Mouse (Mus musculus) gastrocnemius, adult 8-10 months (tissue): ENCODE measurements around the gene Aldh1a7. TPM values are rescaled to one million over a fixed set of nuclear protein-coding genes. Genes with fewer than 3 reads are reported as not detected.
"Not testable (repeated sequence)": the region's sequence is repeated elsewhere in the genome, so short reads cannot be mapped to it uniquely, and the experiment has no call there.

Source experiments
- DNase-seq, 2 experiments: peaks; one replicate each; pipeline ENCODE4 v3.0.0; 2022; ENCODE audit warnings: low spot score in 2 of 2
- total RNA-seq, 4 experiments: library from RNA; stranded (reverse); gene quantifications; 2 replicates each; pipeline ENCODE4 v1.2.4; 2022

Gene Aldh1a7
- under 1 TPM; 0.22 to 0.54 (median 0.40) TPM for total RNA-seq

DNA sequence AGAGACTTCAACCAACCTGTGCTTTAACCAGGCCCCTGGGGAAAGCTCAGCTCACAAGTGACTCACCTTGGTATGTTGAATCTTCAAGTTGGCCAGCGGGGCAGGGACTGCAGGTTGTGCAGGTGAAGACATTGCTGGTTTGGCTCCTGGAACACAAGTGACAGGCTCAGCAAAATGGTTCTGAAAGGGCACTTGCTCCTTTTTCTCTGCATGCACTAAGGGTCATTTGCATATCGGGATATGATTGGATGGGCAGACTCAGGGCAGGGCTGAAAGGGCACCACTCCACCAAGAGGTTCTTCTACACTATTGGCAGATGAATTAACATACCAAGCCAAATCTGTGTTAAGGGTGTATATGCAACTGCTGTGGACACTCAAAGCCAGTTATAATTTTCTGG, at the start of gene Aldh1a7:
Gene Aldh1a7 (minus strand): TSS at position 182 of the 400 bp plus-strand sequence.
- no peak for DNase-seq

DNA sequence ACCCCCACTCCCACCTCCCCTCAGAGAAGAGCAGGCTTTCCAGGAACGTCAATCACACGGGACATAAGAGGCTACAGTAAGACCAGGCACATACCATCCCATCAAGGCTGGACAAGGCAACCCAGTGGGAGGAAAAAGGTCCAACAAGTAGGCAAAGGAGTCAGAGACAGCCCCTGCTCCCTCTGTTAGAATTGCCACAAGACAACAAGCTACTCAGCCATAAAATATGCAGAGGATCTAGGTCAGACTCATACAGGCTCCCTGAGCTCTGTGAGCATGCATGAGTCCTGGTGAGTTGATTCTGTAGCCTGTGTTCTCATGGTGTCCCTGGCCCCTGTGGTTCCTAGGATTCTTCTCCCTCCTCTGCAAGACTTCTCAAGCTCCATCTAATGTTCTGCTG, 48.3 kb upstream of the Aldh1a7 start:
- DNase-seq, result no peak

DNA sequence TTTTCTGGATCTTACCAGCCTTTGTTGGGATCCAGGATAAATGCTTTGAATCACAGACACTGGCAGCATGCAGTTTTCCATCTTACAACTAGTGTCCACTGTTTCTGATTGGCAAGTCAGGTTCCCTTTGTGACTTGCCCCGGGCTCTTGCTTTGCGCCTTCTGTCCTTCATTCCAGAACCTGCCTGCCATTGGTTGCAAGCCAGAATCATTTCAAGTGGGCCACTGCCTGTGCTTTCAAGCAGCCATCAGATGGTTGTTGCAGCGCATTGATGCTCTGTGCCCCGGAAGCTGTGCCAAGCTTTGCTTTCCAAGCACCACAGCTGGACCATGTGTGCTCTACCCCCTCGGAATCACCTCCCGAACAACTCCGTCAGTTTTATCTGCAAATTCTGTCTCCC, 46.6 kb upstream of the Aldh1a7 start:
- no peak for DNase-seq

DNA sequence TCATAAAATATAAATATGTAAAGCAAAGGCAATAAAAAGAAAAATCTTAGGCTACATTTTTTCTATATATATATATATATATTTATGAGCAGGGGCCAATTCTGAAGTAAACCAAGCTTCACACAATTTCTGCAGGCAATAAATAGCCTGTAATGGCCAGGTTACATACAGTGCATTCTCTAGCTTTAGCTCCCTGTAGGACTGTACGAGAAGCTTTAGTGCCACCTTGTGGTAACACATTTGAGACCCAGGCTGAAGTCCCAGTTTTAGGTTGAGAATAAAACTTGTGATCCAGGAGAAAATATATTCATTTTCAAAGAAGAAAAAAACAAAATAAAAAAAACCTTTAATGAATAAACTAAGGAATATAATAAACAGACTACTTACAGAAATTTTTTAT, 36.9 kb upstream of the Aldh1a7 start:
- no peak for DNase-seq

DNA sequence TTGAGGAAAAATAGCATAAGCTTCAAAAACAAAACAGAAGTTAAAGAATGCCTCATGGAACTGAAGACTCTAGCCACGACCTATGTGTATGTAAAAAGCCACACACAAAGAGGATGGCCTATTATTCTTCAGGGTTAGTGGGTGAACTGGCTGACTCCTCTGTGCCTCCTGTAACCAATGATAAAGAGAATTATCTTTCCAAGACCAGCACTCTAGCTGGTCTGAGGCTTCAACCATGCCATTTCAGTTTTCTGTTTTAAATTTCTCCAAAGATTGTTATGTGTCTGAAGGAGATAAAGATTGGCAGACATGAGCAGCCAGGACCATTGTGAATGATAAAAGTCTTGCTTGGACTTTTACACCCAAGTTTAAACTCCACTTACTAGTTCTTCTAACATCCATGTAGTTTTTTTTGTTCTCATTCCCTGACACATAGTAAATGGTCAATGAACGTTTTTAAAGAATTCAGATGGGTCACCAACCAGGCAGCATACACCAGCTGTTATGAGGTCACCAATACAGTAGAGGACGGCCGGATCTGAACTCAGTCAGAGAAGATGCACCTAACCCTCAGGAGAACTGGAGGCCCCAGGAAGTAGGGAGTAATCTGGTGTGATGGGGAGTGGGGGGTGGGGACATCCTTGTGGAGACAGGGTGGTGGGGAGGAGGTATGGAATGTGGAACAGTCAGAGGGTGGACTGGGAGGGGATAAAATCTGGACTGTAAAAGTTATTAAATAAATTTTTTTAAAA, 34.5 kb upstream of the Aldh1a7 start:
- no peak for DNase-seq

DNA sequence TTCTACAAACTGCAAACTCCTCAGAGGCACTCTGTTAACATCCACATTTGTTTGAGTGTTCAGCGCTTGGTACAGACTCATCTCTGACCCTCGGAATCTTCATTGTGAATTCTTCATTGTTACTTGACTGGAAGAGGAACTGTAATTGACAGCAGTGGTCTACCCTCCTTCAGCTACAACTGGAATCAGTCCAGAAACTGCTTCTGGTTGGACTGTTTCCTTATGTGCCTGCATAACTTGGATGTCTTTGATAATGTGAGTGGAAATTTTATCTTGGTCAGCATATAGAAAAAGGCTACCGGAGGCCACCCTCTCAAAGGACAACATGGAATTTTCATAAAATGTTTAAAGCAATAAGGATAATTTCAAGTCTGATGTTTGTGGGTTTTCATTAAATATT, 33.8 kb upstream of the Aldh1a7 start:
- no peak for DNase-seq

DNA sequence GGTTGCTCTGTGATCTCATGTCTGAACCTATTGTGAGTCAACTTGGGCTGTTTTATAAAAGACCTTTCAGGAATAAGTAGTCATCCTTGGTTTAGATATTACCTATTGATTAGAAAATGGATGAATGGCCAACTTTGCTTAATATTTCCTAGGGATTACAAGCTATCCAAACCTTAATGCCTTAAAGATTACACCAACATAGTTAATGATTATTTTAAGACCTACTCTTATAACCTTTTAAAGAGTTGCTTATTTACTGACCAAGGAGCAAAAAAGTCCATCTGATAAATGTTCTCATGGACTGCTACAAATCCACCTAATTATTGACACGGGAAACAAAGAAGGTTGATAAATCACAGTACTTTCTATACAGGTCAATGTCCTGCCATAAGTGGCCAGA, 17.3 kb upstream of the Aldh1a7 start:
- no peak for DNase-seq

DNA sequence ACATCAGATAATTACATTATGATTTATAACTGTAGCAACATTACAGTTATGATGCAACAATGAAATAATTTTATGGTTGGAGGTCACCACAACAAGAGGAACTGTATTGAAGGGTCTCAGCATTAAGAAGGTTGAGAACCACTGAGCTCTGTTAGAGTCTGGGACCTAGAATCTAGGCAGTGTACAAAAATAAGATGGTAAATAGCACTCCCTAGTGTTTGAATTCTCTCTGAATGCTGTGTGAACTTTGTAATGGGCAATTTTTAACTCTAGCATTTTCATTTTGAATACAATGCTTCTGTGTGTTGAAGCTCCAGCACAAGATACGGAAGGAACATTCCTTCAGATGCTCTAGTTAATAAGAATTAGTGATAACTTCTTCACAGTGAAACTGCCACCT, 916 bp upstream of the Aldh1a7 start:
- no peak for DNase-seq

DNA sequence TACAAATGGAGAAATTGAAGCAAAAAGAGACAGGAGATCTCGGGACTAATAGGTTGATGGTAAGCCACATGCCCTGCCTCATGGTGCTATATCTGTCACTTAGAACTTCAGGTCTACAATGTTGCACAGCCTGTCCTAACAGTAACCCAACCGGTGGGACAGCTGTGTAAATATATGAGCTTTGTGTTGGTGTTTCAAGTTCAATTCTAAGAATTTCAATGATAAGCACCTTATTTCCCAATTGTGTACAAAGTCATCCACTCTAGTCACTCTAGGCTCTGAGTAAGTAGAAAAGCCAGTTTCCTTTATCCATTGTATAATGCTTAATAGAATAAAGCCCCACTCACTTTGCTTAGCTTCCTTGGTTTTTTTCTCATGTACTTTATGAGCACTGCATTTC, 4.4 kb downstream of the Aldh1a7 start:
- DNase-seq, result no peak

DNA sequence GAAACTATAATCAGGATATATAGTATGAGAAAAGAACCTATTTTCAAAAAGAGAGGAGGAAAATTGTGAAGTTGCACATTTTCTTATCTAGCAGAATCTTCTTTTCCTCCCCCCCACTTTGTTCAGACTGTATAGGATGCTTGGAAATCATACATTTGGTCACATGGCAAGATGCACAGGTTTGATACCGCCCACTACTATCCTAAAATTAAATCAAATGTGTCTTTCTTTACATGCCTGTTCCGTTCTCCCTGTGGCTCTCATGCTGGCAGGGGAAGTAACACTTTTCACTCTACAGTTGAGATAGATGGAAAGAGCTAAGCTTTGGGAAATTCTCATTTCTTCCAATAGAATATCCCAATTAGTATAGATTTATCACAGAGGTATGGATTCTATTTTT, 7.1 kb downstream of the Aldh1a7 start:
- DNase-seq, result no peak

DNA sequence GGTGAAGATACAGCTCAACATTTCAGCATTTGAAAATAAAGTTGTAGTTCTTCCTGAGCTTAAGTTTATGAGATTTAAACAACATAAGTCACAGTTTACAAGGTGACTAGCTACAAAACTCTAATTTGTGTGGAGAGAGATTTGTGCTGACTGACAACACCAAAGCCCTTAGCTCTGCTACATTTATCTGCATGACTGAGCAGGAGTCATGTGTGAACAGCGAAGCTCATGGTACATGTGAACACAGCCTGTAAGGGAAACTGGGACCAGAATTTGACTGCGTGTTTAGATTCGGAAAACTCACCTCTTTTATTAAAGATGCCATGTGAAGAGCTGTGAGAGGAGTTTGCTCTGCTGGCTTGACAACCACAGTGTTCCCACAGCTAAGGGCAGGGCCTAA, 11.7 kb downstream of the Aldh1a7 start:
- DNase-seq, result no peak

DNA sequence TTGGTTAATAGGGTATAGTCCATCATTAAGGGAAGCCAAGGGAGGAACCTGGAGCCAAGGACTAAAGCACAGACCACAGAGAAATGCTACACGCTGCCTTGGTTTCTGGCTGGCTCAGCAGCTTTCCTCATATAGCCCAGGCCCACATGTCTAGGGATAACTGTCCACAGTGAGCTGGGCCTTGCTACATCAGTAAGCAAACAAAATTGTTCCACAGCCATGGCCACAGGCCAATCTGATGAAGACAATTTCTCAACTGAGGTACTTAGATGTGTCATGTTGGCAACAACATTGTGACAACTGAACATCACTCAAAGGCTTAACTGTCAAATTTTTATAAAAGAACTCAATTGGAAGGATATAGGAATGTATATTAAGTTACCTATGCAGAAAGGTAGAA, 12.3 kb downstream of the Aldh1a7 start:
- DNase-seq, result no peak

DNA sequence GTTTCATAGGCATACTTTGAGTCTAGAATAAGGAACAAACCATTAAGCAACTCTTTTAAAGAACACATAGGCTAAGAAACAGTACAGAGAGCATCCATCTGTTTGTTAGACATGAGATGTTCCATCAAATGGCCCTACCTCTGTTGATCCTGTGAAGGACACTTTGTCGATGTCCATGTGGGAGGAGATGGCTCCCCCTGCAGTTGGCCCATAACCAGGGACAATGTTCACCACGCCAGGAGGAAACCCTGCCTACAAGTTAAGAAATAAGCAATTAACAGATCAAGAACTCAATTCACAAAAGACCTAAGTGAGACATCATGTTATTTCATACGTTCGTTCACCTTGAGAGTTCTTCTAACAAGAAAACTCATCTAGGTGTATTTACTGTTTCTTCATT, 12.8 kb downstream of the Aldh1a7 start:
- no peak for DNase-seq

DNA sequence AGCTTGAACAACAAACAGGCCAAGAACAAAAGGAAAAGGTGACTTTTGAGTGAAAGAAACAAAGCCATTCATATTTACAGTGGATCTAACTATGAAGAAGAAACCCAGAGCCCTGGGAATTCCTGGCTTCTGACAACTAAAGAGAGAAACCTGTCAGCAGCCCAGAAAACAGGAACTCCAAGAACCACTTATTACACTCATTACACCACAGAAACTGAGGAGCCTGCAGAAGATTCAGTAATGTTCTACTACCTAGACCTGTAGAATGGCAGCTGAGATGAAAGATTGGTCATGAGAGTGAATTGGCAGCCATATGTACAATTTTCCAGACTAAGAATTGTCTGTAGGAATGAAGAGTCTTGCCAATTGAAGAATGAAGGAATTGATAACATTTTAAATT, 20.2 kb downstream of the Aldh1a7 start:
- DNase-seq, result no peak

DNA sequence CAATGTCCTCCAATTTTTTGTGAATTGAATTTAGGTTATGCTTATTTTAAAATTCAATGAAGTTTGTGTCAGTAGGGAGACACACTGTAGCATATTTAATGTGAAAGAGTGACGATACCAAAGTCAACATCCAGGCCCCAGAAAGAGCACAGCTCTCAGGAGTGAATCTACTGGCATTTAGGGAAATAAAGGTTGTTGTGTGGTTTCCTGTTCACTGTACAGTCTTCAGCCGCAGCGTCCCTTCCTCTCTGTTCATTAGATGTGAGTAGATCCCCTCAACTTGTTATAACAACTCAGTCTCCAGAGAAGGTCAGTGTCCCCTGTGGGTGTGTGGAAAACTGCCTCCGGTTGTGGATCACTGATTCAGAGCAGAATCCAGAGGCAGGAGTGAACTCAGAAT, 20.6 kb downstream of the Aldh1a7 start:
- DNase-seq, result no peak

DNA sequence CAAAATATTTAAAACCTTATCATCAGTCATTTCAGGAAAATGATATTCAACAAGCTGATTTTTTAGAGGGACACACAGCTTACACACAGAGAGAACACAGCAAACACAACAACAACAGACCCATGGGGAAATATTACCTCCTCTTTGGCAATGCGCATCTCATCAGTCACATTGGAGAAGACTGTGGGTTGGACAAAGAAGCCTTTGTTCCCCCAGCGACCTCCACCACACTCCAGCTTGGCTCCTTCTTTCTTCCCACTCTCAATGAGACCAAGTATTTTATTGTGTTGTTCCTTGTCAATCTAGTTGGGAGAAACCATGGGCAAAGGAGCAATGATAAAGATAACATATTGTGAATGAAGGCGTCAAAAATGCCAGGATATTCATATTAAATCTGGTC, 25.3 kb downstream of the Aldh1a7 start:
- no peak for DNase-seq

DNA sequence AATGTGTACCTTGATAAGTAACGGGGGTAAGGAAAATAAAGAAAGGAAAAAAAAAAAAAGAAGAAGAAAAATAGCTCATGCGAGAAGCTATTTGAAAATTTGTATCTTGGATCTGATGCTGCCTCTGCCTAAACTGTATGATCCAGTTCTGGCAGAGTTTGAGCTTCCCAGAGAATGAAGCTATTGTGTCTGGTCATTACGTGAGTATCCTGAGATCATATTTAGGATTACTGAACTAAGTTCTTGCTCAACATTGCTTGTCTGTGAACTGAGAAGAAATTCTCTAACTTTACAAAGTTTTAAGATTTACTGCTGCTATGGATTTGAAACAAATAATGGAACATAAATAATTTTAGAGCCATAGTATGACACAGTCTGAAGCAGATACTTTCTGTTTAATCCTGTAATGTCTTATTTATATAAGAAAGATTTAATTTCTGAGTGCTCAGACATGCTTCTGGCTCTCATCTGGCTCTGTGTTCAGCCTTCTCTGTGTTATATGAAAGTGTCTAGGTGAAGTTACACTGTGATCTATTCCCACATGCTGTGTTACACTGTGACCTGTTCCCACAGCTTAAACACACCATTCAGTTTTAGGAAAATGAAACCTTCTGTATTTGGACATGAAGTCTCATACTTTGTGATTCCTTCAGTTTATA, 49.5 kb downstream of the Aldh1a7 start:
- DNase-seq, result no peak

DNA sequence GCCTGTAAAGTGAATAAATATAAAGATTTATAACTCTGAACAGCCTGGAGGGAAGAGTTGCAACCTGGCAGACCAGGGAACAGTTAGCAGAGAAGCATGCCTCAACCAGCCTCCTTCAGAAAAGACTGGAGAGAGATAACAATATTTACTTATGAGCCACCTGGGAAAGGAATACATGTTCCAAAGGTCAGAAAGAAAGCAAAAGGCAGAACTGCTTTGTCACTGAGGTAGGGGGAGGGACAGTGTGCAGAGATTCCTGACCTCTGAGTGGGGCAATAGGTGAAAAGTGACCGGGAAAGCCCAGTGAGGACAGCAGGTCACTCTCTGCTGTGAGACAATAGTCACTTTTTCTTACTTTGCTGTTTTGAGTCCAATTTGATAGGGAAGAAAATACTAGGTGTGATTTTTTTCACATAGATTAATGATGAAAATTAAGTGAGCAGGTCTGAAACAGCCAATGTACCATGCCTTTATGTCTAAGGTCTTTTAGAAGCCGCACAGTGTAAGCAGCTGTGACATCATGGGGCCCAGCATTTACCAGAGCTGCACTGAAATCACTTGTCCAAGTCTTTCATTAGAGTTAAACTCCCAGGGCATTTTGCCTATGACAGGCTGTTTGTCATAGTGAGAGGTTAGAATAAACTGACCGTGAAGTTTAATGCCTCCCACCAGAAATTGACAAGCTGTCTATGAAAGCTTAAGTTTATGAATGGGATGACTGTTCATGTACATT, 73.1 kb downstream of the Aldh1a7 start:
- DNase-seq, result no peak

DNA sequence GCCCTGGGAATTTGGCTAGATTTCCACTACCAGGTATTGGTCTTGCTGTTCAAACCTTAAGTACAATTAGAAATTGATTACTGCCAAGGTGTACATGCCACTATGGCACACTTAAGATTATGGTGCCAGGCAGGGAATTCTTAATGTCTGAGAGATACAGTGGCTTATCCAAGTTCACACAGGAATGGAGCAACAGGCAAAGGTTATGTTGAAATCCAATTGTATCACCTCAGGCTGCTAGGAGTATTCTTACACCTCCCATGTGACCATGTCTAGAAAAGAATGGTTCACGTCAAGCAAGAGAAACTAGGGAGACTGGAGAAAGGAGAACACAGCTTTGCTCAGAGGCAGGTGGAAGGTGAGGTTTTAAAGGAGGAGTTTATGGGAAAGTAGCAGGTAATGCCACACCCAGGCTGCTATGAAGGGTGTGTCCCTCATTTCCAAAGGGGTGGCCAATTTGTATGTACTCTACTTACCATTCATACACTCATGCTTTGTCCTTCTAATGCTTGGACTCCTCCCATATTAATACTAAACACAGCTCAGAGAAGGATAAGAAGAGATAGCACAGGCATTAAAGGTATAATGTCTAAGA, 74.2 kb downstream of the Aldh1a7 start:
- DNase-seq, result no peak

DNA sequence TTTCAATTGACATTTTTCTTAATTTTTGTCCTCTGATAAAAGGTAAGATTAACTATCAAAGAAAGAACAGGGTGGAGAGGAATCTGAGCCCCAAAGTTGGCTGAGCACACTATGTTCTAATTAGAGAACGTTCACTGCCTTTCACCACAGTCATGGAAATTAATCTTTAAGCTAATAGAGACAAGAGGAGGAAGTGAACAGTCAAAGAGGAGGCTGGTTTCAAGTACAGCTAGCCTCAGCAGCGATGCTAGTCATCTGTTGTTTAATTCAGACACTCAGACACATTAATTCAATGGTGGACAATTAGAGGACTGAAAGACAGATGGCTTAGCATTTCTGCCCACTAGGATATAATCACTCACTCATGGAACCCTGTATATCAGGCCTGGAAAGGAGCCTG, 77.4 kb downstream of the Aldh1a7 start:
- no peak for DNase-seq

DNA sequence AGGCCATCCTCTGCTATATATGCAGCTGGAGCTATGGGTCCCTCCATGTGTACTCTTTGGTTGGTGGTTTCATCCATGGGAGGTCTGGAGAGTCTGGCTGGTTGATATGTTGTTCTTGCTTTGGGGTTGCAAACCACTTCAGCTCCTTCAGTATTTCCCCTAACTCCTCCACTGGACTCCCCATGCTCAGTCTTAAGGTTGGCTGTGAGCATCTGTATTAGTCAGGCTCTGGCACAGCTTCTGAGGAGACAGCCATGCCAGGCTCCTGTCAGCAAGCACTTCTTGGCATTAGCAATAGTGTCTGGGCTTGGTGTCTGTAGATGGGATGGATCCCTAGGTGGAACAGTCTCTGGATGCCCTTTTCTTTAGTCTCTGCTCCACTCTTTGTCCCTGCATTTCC, 79.9 kb downstream of the Aldh1a7 start:
- DNase-seq, result not testable (repeated sequence)

DNA sequence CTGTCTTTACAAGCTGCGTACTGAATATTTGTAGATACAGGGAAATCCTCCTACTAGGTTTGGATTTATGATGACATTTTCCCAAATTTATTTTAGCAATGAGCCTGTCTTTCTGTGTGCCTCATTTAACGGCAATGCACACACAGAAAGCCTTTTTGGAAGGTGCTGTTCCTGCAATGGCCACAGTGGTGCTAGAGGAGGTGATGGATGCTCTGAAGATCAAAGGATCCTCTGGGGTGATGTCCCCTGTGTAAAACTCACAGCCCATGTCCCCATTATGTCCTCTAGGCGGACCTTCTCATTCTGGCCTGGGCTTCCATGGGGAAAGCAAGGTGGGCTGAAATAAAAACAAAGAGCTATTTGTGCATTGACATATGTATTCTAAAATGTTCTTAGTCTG, 83.0 kb downstream of the Aldh1a7 start:
- no peak for DNase-seq
